Mouse (Mus musculus): ENCODE measurements at regions not wholly inside any gene's neighbourhood (a gene's known extent, or its start where the extent isn't known, plus 50 kb on each side); places are given as distances from the start of the nearest gene placed in this dataset.
"Not testable (repeated sequence)": the region's sequence is repeated elsewhere in the genome, so short reads cannot be mapped to it uniquely, and the experiment has no call there.

- H3K27me3 ChIP-seq (replicated peaks; ENCODE audit: control insufficient read depth, insufficient read depth, low read length) = no peaks in the 10 kb centered on the region
- H3K27ac ChIP-seq (ENCODE audit: insufficient read depth, low read depth, low read length) = no peak overlapping the region
- no peak overlapping the region for H3K4me3 ChIP-seq (ENCODE audit: insufficient read depth, low read depth, low read length)
- 82% methylated on average over 2 of the region's 2 CpGs for WGBS
- TF ChIP-seq POLR2A (IDR thresholded peaks at IDR 0.05; ENCODE audit: low read depth, low read length) (no peak), CTCF (conservative IDR thresholded peaks at IDR 0.05; ENCODE audit: insufficient read depth, insufficient read length, low read depth, low read length) (0 out of 2 replicates have a peak, but pooled peaks have one; percentile 7)
- no peaks in the 10 kb centered on the region for H3K36me3 ChIP-seq (ENCODE audit: control insufficient read depth, insufficient read depth, low read length)
- no peaks in the 10 kb centered on the region for H3K4me1 ChIP-seq (ENCODE audit: control insufficient read depth, insufficient read depth, low read length)
- no peak for DNase-seq
These were observed 140.0 kb downstream of the Lyplal1 start for GRCm38 (mm10) chr1:185977075-185977474.

- H3K4me3 ChIP-seq (ENCODE audit: insufficient read depth, low read depth, low read length) = no peak overlapping the region
- 89% methylated on average over 8 of the region's 8 CpGs for WGBS
- no peaks in the 10 kb centered on the region for H3K27me3 ChIP-seq (replicated peaks; ENCODE audit: control insufficient read depth, insufficient read depth, low read length)
- no peak for TF ChIP-seq CTCF (conservative IDR thresholded peaks at IDR 0.05; ENCODE audit: insufficient read depth, insufficient read length, low read depth, low read length)
- TF ChIP-seq POLR2A (IDR thresholded peaks at IDR 0.05; ENCODE audit: low read depth, low read length) = no peak
- H3K36me3 ChIP-seq (ENCODE audit: control insufficient read depth, insufficient read depth, low read length) = no peaks in the 10 kb centered on the region
- no peak overlapping the region for H3K27ac ChIP-seq (ENCODE audit: insufficient read depth, low read depth, low read length)
- DNase-seq = no peak
- H3K4me1 ChIP-seq (ENCODE audit: control insufficient read depth, insufficient read depth, low read length) = no peaks in the 10 kb centered on the region
These were observed 127.7 kb downstream of the Lyplal1 start for GRCm38 (mm10) chr1:185989432-185989831.

- H3K4me3 ChIP-seq (ENCODE audit: insufficient read depth, low read depth, low read length); H3K4me1 ChIP-seq (ENCODE audit: control insufficient read depth, insufficient read depth, low read length); H3K27me3 ChIP-seq (replicated peaks; ENCODE audit: control insufficient read depth, insufficient read depth, low read length); H3K36me3 ChIP-seq (ENCODE audit: control insufficient read depth, insufficient read depth, low read length): not testable (repeated sequence)
- peak; percentile 72 for DNase-seq
- 55% methylated on average over 1 of the region's 1 CpGs for WGBS
- H3K27ac ChIP-seq (ENCODE audit: insufficient read depth, low read depth, low read length) = peak overlapping the region; percentile 79
These were observed 117.0 kb downstream of the Lyplal1 start for GRCm38 (mm10) chr1:186000066-186000465.

- Histone ChIP-seq H3K36me3 (ENCODE audit: control insufficient read depth, insufficient read depth, low read length) (no peaks in the 10 kb centered on the region), H3K4me1 (ENCODE audit: control insufficient read depth, insufficient read depth, low read length) (no peaks in the 10 kb centered on the region), H3K27ac (ENCODE audit: insufficient read depth, low read depth, low read length) (no peak overlapping the region), H3K4me3 (ENCODE audit: insufficient read depth, low read depth, low read length) (no peak overlapping the region), H3K27me3 (replicated peaks; ENCODE audit: control insufficient read depth, insufficient read depth, low read length) (no peaks in the 10 kb centered on the region)
- WGBS = 76% methylated on average over 1 of the region's 1 CpGs
- DNase-seq = no peak
- no peak for TF ChIP-seq POLR2A (IDR thresholded peaks at IDR 0.05; ENCODE audit: low read depth, low read length)
- TF ChIP-seq CTCF (conservative IDR thresholded peaks at IDR 0.05; ENCODE audit: insufficient read depth, insufficient read length, low read depth, low read length) = peak; percentile 40
These were observed 103.7 kb downstream of the Lyplal1 start for GRCm38 (mm10) chr1:186013413-186013812.

GRCm38 (mm10) chr1:186014166-186014565 lies 102.9 kb downstream of the Lyplal1 start:
- Histone ChIP-seq H3K36me3 (ENCODE audit: control insufficient read depth, insufficient read depth, low read length) (no peaks in the 10 kb centered on the region), H3K4me3 (ENCODE audit: insufficient read depth, low read depth, low read length) (no peak overlapping the region), H3K4me1 (ENCODE audit: control insufficient read depth, insufficient read depth, low read length) (no peaks in the 10 kb centered on the region), H3K27me3 (replicated peaks; ENCODE audit: control insufficient read depth, insufficient read depth, low read length) (no peaks in the 10 kb centered on the region), H3K27ac (ENCODE audit: insufficient read depth, low read depth, low read length) (no peak overlapping the region)
- no peak for DNase-seq
- WGBS = 60% methylated on average over 1 of the region's 1 CpGs
- TF ChIP-seq CTCF (conservative IDR thresholded peaks at IDR 0.05; ENCODE audit: insufficient read depth, insufficient read length, low read depth, low read length) (no peak), POLR2A (IDR thresholded peaks at IDR 0.05; ENCODE audit: low read depth, low read length) (no peak)

GRCm38 (mm10) chr1:186015831-186016561 lies 101.1 kb downstream of the Lyplal1 start:
- WGBS = 47% methylated on average over 8 of the region's 8 CpGs
- no peaks in the 10 kb centered on the region for H3K27me3 ChIP-seq (replicated peaks; ENCODE audit: control insufficient read depth, insufficient read depth, low read length)

GRCm38 (mm10) chr1:186017547-186017946 lies 99.6 kb downstream of the Lyplal1 start:
- 71% methylated on average over 1 of the region's 1 CpGs for WGBS
- no peaks in the 10 kb centered on the region for H3K27me3 ChIP-seq (replicated peaks; ENCODE audit: control insufficient read depth, insufficient read depth, low read length)
- H3K4me1 ChIP-seq (ENCODE audit: control insufficient read depth, insufficient read depth, low read length) = no peaks in the 10 kb centered on the region
- H3K4me3 ChIP-seq (ENCODE audit: insufficient read depth, low read depth, low read length) = no peak overlapping the region
- H3K27ac ChIP-seq (ENCODE audit: insufficient read depth, low read depth, low read length) = no peak overlapping the region
- TF ChIP-seq CTCF (conservative IDR thresholded peaks at IDR 0.05; ENCODE audit: insufficient read depth, insufficient read length, low read depth, low read length) (no peak), POLR2A (IDR thresholded peaks at IDR 0.05; ENCODE audit: low read depth, low read length) (no peak)
- no peak for DNase-seq
- H3K36me3 ChIP-seq (ENCODE audit: control insufficient read depth, insufficient read depth, low read length) = no peaks in the 10 kb centered on the region

More at GRCm38 (mm10) chr1:186015831-186016561, 101.1 kb downstream of the Lyplal1 start:
- no peaks in the 10 kb centered on the region for H3K36me3 ChIP-seq (ENCODE audit: control insufficient read depth, insufficient read depth, low read length)
- no peaks in the 10 kb centered on the region for H3K4me1 ChIP-seq (ENCODE audit: control insufficient read depth, insufficient read depth, low read length)
- no peak for DNase-seq
- H3K4me3 ChIP-seq (ENCODE audit: insufficient read depth, low read depth, low read length) = no peak overlapping the region
- TF ChIP-seq POLR2A (IDR thresholded peaks at IDR 0.05; ENCODE audit: low read depth, low read length) (no peak), CTCF (conservative IDR thresholded peaks at IDR 0.05; ENCODE audit: insufficient read depth, insufficient read length, low read depth, low read length) (no peak)
- H3K27ac ChIP-seq (ENCODE audit: insufficient read depth, low read depth, low read length) = no peak overlapping the region

All from kidney, adult 2 months (tissue).